In the genomic region with DNA sequence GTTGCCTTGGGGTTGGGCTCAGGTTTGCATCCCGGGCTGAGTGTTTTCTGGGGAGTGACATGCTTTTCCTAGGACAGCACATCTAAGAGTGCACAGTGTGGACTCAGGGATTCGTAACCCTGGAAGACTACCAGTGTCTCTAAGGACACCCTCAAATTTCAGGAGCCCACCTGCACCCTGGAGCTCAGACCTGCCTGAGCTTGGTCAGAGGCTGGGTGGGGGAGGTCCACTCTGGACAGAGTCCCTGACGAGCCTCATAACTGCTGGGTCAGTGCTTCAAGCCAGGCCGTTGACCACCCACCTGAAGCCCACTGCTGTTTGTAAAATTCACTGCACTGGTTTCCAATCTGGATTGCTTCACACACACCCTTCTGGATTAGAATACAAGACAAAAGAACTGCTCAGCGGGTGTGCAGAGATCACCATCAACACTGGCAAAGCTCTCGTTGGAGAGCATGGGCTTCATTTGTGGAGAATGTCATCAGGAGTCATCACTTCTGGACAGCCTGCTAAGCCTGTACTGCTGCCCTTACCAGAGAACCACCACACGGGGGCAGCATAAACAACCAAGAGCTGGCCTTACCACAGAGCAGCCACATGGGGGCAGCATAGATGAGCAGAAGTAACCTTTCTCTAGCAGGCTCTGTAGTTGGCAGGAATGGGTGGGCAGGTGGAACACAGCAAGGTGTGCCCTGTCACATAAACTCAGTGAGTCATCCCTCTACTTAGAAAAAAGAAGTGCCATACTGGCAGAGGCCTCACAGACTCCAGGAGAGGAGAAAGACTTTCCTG, we compare ENCODE assay signal across 8 mouse cellular contexts. TPM values are rescaled to one million over a fixed set of nuclear protein-coding genes. Genes with fewer than 3 reads are reported as not detected.
A peak's percentile ranks its signal among the peaks of the same experiment; 100 is the strongest.
DNase-seq lines count a peak whose midpoint lies in the region; ATAC-seq lines count a peak whose summit lies in the region.

No protein-coding gene starts in this region.

- peaks cover 24% of the 10 kb centered on the region for H3K36me3 ChIP-seq in hindbrain, embryonic 15.5 days

- no peak overlapping the region for H3K4me2 ChIP-seq in hindbrain, embryonic 15.5 days

- WGBS in hindbrain, embryonic 15.5 days: 48% methylated on average over 7 of the region's 7 CpGs

- no peak overlapping the region for H3K9ac ChIP-seq in hindbrain, embryonic 15.5 days

- H3K9me3 ChIP-seq in hindbrain, embryonic 15.5 days: no peaks in the 10 kb centered on the region

- H3K27me3 ChIP-seq in hindbrain, embryonic 15.5 days: no peaks in the 10 kb centered on the region

- no peak overlapping the region for H3K27ac ChIP-seq in hindbrain, embryonic 15.5 days (replicated peaks)

- H3K4me1 ChIP-seq in hindbrain, embryonic 15.5 days (replicated peaks): no peaks in the 10 kb centered on the region

- ATAC-seq in hindbrain, embryonic 15.5 days (ENCODE audit: low FRiP score, low read depth): peak; percentile 63; the same call in 1 of the 2 replicates

- H3K4me3 ChIP-seq in hindbrain, embryonic 15.5 days: no peak overlapping the region

- DNase-seq in R1 (ENCODE audit: low read depth, low spot score): peak; percentile 89
- DNase-seq in cerebellum, postnatal 25 days: peak; percentile 90 to 93
- DNase-seq in frontal cortex, postnatal 36 days (ENCODE audit: low spot score in 2 of 2): peak; percentile 78 to 80
- DNase-seq in layer of hippocampus, postnatal 36 days: peak; percentile 71 to 74
- peak; percentile 85 for DNase-seq in lung, postnatal 36 days
- DNase-seq in right cerebral cortex, adult 18-20 months: peak; percentile 83
- DNase-seq in urinary bladder, adult 2 months (ENCODE audit: low spot score): peak; percentile 62

RNA-seq across cellular contexts. Expression of gene Armc9, which starts 24.1 kb away (rescaled TPM):
- 32.6 and 35.8 TPM in 2 replicates for polyA plus RNA-seq in hindbrain, embryonic 15.5 days (2015; fragmentation: Nextera tagmentation; extraction: Ambion mirVana)
- 10 to 100 TPM; 38.1 to 44.0 TPM for total RNA-seq in layer of hippocampus, postnatal 36 days (2021)
- polyA plus RNA-seq in urinary bladder, adult 2 months (2012; rRNA removed): 8.2 and 9.0 TPM in 2 replicates

RNA-seq across cellular contexts. Expression of gene Gm21972, which starts 45.2 kb away (rescaled TPM):
- polyA plus RNA-seq in hindbrain, embryonic 15.5 days (2015; fragmentation: Nextera tagmentation; extraction: Ambion mirVana): 0.39 and 0.61 TPM in 2 replicates
- total RNA-seq in layer of hippocampus, postnatal 36 days (2021): 1 to 10 TPM; 3.2 to 4.3 TPM
- polyA plus RNA-seq in urinary bladder, adult 2 months (2012; rRNA removed): 0.35 and 0.44 TPM in 2 replicates
